Mouse (Mus musculus) G1E (cell line): ENCODE measurements around the gene Eif3c. TPM values are rescaled to one million over a fixed set of nuclear protein-coding genes. Genes with fewer than 3 reads are reported as not detected.

Source experiments
- ATAC-seq: 2 replicates; pipeline ENCODE4 v1.8.0; 2016; ENCODE audit warnings: mild to moderate bottlenecking; ENCODE audit not compliant: insufficient number of reproducible peaks, poor library complexity, low FRiP score, severe bottlenecking; ENCODE audit errors: extremely low read depth
- DNase-seq: peaks from one replicate; pipeline ENCODE4 v3.0.0; 2012; ENCODE audit warnings: low spot score
- H3K27me3 ChIP-seq: 2 replicates; pipeline ENCODE4 v1.6.1; 2012; ENCODE audit warnings: mild to moderate bottlenecking, low read length, inconsistent platforms; ENCODE audit not compliant: insufficient read depth
- H3K36me3 ChIP-seq: replicated peaks from 2 replicates; pipeline ENCODE3; 2012; ENCODE audit warnings: mild to moderate bottlenecking, inconsistent platforms
- H3K4me1 ChIP-seq: 2 replicates; pipeline ENCODE4 v1.6.1; 2012; ENCODE audit warnings: low read depth, low read length, inconsistent platforms, mixed read lengths; ENCODE audit not compliant: insufficient read depth
- H3K4me3 ChIP-seq: 2 replicates; pipeline ENCODE4 v1.5.1; 2012; ENCODE audit warnings: low read depth, mild to moderate bottlenecking, inconsistent platforms, low read length, moderate library complexity, mixed read lengths
- H3K9me3 ChIP-seq: replicated peaks from 2 replicates; pipeline ENCODE4 v1.6.1; 2012; ENCODE audit warnings: inconsistent platforms
- CTCF ChIP-seq: IDR thresholded peaks from 2 replicates; pipeline ENCODE4 v1.5.1; 2012; ENCODE audit warnings: low read depth, low read length, inconsistent platforms, mixed read lengths
- GATA1 ChIP-seq: IDR thresholded peaks from 2 replicates; pipeline ENCODE4 v1.6.1; 2012; ENCODE audit warnings: borderline replicate concordance, low read length, inconsistent platforms, mixed read lengths
- GATA2 ChIP-seq: IDR thresholded peaks from 2 replicates; pipeline ENCODE4 v1.6.1; 2012; ENCODE audit warnings: low read depth, low read length, inconsistent platforms, borderline replicate concordance
- POLR2AphosphoS5 ChIP-seq: IDR thresholded peaks from 2 replicates; pipeline ENCODE4 v1.6.1; 2012; ENCODE audit warnings: low read depth, low read length, inconsistent platforms; ENCODE audit not compliant: insufficient replicate concordance
- TAL1 ChIP-seq: conservative IDR thresholded peaks from 2 replicates; pipeline ENCODE4 v1.6.1; 2012; ENCODE audit warnings: low read depth, low read length, inconsistent platforms, mixed read lengths
- polyA plus RNA-seq: library from polyadenylated mRNA; stranded (reverse); fragments of >175 nt; gene quantifications from 2 replicates; pipeline ENCODE4 v1.2.3, GENCODE M21; 2012
- total RNA-seq, 2 experiments: library from RNA; stranded (forward) in 1 of 2; stranded (reverse) in 1 of 2; fragments of 200-1000 nt in 1 of 2; fragments of >200 nt in 1 of 2; fragmentation: Nextera tagmentation in 1 of 2; gene quantifications; 2 replicates each; pipeline ENCODE4 v1.2.3; 2014 to 2017

Gene Eif3c
- total and polyA plus RNA-seq, 3 experiments, result 114 to 580 (median 235) TPM

DNA sequence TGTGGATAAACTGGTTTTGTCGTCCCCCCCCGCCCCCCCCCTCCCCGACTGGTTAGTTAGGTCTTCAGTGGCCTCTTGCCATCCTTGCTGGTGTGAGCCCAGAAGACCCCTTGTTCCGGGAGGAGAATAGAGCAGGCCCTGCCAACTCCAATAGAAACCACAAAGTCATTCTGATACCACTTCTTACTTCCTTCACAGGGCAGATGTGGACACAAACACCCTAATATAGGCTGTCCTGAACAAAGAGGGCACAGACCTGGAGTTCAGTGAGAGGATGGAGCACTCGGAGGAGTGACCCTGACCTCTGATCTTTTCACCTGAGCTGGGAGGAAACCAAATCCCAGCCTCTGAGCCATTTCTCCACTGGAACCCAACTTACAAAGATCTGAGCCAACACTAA, 35.7 kb upstream of the Eif3c start:
- no peak for TF ChIP-seq CTCF
- TF ChIP-seq GATA1, result no peak
- TF ChIP-seq POLR2AphosphoS5, result no peak
- no peak for TF ChIP-seq GATA2
- TF ChIP-seq TAL1, result no peak
- no peak overlapping the region for H3K4me3 ChIP-seq
- no peaks in the 10 kb centered on the region for H3K9me3 ChIP-seq
- H3K4me1 ChIP-seq, result peaks cover 5% of the 10 kb centered on the region
- DNase-seq, result no peak
- peaks cover 58% of the 10 kb centered on the region for H3K27me3 ChIP-seq
- no peak for ATAC-seq
- no peaks in the 10 kb centered on the region for H3K36me3 ChIP-seq

- Histone ChIP-seq H3K9me3 (no peaks in the 10 kb centered on the region), H3K4me1 (peaks cover 5% of the 10 kb centered on the region; the same call in 1 of the 2 replicates), H3K4me3 (no peak overlapping the region), H3K27me3 (peaks cover 79% of the 10 kb centered on the region), H3K36me3 (no peaks in the 10 kb centered on the region)
- no peak for DNase-seq
- ATAC-seq, result no peak
- TF ChIP-seq GATA2, result no peak
- no peak for TF ChIP-seq CTCF
- TF ChIP-seq GATA1, result no peak
- TF ChIP-seq POLR2AphosphoS5, result no peak
- TF ChIP-seq TAL1, result no peak
Observed at GRCm38 (mm10) chr7:126598919-126599318, 32.7 kb upstream of the Eif3c start.

DNA sequence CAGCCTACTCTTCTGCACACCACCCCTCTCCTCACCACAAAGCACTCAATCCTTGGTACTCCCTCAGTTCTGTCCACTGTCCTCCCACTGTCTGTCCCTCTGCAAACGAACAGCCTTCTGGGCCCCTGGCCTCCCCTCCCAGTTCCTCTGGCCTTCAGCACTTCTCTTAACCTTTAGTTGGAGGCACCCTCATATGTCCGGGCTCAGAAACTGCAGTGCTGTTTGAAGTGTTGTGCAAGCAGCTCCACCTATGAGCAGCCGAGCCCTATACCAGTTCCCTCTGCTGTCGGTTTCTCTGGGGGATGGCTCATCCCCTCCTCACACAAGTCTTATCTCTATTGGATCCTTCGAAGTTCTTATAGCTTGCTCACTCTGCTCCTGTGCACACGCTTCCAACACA, 30.2 kb upstream of the Eif3c start:
- ATAC-seq (no peak), DNase-seq (no peak)
- TF ChIP-seq TAL1, result no peak
- TF ChIP-seq GATA2, result no peak
- no peak for TF ChIP-seq POLR2AphosphoS5
- TF ChIP-seq GATA1, result no peak
- TF ChIP-seq CTCF, result no peak
- Histone ChIP-seq H3K4me3 (no peak overlapping the region), H3K27me3 (peaks cover 82% of the 10 kb centered on the region), H3K4me1 (peaks cover 5% of the 10 kb centered on the region; the same call in 1 of the 2 replicates), H3K9me3 (no peaks in the 10 kb centered on the region), H3K36me3 (no peaks in the 10 kb centered on the region)

- DNase-seq, result no peak
- H3K4me3 ChIP-seq, result no peak overlapping the region
- H3K27me3 ChIP-seq, result peaks cover 78% of the 10 kb centered on the region
- H3K36me3 ChIP-seq, result no peaks in the 10 kb centered on the region
- no peak for ATAC-seq
- peaks cover 5% of the 10 kb centered on the region; the same call in 1 of the 2 replicates for H3K4me1 ChIP-seq
- TF ChIP-seq POLR2AphosphoS5 (no peak), GATA1 (no peak), CTCF (no peak), TAL1 (no peak), GATA2 (no peak)
- no peaks in the 10 kb centered on the region for H3K9me3 ChIP-seq
Observed at GRCm38 (mm10) chr7:126595890-126596289, 29.7 kb upstream of the Eif3c start.

- DNase-seq (no peak), ATAC-seq (no peak)
- Histone ChIP-seq H3K27me3 (peaks cover 77% of the 10 kb centered on the region), H3K4me3 (no peak within 1 kb of the TSS), H3K4me1 (peaks cover 5% of the 10 kb centered on the region; the same call in 1 of the 2 replicates), H3K9me3 (no peaks in the 10 kb centered on the region), H3K36me3 (no peaks in the 10 kb centered on the region)
- no peak for TF ChIP-seq GATA2
- TF ChIP-seq TAL1, result no peak
- no peak for TF ChIP-seq POLR2AphosphoS5
- no peak for TF ChIP-seq GATA1
- TF ChIP-seq CTCF, result no peak
Observed at GRCm38 (mm10) chr7:126594862-126595561, 28.8 kb upstream of the Eif3c start, which contains the start of gene Il27. Gene Il27 (minus strand): TSS chr7:126594941.

DNA sequence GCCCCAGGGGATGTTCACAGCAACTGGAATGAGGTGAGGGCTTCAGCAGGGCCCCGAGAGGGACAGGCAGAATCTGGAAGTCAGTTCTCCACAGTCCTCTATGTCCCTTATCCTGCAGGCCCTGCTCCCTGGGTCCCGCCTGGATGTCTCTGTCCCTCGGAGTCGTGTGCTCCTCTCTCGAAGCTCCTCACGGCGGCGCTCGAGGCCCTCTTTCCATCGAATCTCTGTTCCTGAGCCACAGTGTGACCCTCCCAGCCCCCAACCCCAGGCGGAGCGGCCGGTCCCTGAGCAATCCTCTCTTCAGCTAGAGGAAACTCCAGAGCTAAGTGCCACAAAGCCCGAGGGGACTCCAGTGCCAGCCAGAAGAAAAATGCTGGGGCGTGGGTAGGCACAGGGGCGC, 21.6 kb upstream of the Eif3c start:
- no peak overlapping the region for H3K4me3 ChIP-seq
- H3K27me3 ChIP-seq, result peaks cover 59% of the 10 kb centered on the region
- H3K9me3 ChIP-seq, result no peaks in the 10 kb centered on the region
- ATAC-seq, result no peak
- H3K36me3 ChIP-seq, result no peaks in the 10 kb centered on the region
- H3K4me1 ChIP-seq, result peaks cover 37% of the 10 kb centered on the region
- no peak for DNase-seq
- no peak for TF ChIP-seq GATA2
- TF ChIP-seq GATA1, result no peak
- no peak for TF ChIP-seq CTCF
- TF ChIP-seq POLR2AphosphoS5, result no peak
- no peak for TF ChIP-seq TAL1
